9 mouse cellular contexts compared by ENCODE assay signal in the genomic region with DNA sequence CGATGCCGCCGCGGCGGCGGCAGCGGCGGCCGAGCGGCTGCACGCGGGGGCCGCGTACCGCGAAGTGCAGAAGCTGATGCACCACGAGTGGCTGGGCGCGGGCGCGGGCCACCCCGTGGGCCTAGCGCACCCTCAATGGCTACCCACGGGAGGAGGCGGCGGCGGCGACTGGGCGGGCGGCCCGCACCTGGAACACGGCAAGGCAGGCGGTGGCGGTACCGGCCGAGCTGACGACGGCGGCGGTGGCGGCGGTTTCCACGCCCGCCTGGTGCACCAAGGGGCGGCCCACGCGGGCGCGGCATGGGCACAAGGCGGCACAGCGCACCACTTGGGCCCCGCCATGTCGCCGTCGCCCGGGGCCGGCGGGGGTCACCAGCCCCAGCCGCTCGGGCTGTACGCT. TPM values are rescaled to one million over a fixed set of nuclear protein-coding genes. Genes with fewer than 3 reads are reported as not detected.
DNase-seq lines count a peak whose midpoint lies in the region; ATAC-seq and TF ChIP-seq lines count a peak whose summit lies in the region.
"Had no signal": no experiment of that assay in that cellular context is flagged by ENCODE, and none has a peak within 500 bp of the region (broad histone marks: within the 10 kb centered on the region; RNA-seq: fewer than 3 reads in every experiment).

No protein-coding gene starts in this region.

- intact Hi-C loops in heart, adult 2 months (cut with DNase I): no loop called here
- intact Hi-C loops in heart, postnatal 14 days (cut with DNase I): loop anchor here (5.0 kb wide), 1 partner anchor 430 kb away; no protein-coding TSS in a partner anchor

- no peaks in the 10 kb centered on the region; the same call in none of the 2 replicates for H3K4me1 ChIP-seq in heart, adult 2 months (ENCODE audit: control insufficient read depth, insufficient read depth, low read length)
- H3K4me1 ChIP-seq in embryonic facial prominence, embryonic 15.5 days: peaks cover 36% of the 10 kb centered on the region
- H3K4me1 ChIP-seq in limb, embryonic 12.5 days (replicated peaks): peaks cover 35% of the 10 kb centered on the region
- H3K4me1 ChIP-seq in stomach, embryonic 15.5 days: peaks cover 30% of the 10 kb centered on the region

- peaks cover 33% of the 10 kb centered on the region for H3K27me3 ChIP-seq in heart, adult 2 months (ENCODE audit: control insufficient read depth, insufficient read depth, low read length)
- peaks cover 86% of the 10 kb centered on the region for H3K27me3 ChIP-seq in embryonic facial prominence, embryonic 15.5 days
- peaks cover 93% of the 10 kb centered on the region for H3K27me3 ChIP-seq in limb, embryonic 12.5 days
- peaks cover 93% of the 10 kb centered on the region for H3K27me3 ChIP-seq in stomach, embryonic 15.5 days (replicated peaks)

- H3K4me2 ChIP-seq in embryonic facial prominence, embryonic 15.5 days (replicated peaks): peak overlapping the region; percentile 93
- H3K4me2 ChIP-seq in limb, embryonic 12.5 days: peak overlapping the region; percentile 96
- peak overlapping the region; percentile 98 for H3K4me2 ChIP-seq in stomach, embryonic 15.5 days

- H3K4me3 ChIP-seq in heart, adult 2 months: peak overlapping the region; percentile 48
- H3K4me3 ChIP-seq in embryonic facial prominence, embryonic 15.5 days (replicated peaks): peak overlapping the region; percentile 63
- H3K4me3 ChIP-seq in limb, embryonic 12.5 days (replicated peaks): peak overlapping the region; percentile 62
- peak overlapping the region; percentile 63 for H3K4me3 ChIP-seq in stomach, embryonic 15.5 days (replicated peaks)

- WGBS in heart, adult 2 months: under 1% methylated on average over 56 of the region's 61 CpGs
- 0% methylated on average over 57 of the region's 61 CpGs for WGBS in embryonic facial prominence, embryonic 15.5 days
- 1% methylated on average over 43 of the region's 61 CpGs for WGBS in limb, embryonic 12.5 days
- WGBS in stomach, embryonic 15.5 days: under 1% methylated on average over 57 of the region's 61 CpGs

- H3K27ac ChIP-seq in heart, adult 2 months: no peak overlapping the region
- no peak overlapping the region for H3K27ac ChIP-seq in embryonic facial prominence, embryonic 15.5 days (replicated peaks)
- H3K27ac ChIP-seq in limb, embryonic 12.5 days: no peak overlapping the region
- no peak overlapping the region for H3K27ac ChIP-seq in stomach, embryonic 15.5 days

- H3K9me3 ChIP-seq in embryonic facial prominence, embryonic 15.5 days (replicated peaks): no peaks in the 10 kb centered on the region
- H3K9me3 ChIP-seq in limb, embryonic 12.5 days: no peaks in the 10 kb centered on the region
- H3K9me3 ChIP-seq in stomach, embryonic 15.5 days: no peaks in the 10 kb centered on the region

- no peak for TF ChIP-seq POLR2A in heart, adult 2 months (IDR thresholded peaks at IDR 0.05; ENCODE audit: insufficient read depth, low read depth, low read length)

- no peak for TF ChIP-seq CTCF in heart, adult 2 months (IDR thresholded peaks at IDR 0.05)

- no peak for TF ChIP-seq EP300 in heart, adult 2 months (IDR thresholded peaks at IDR 0.05; ENCODE audit: insufficient read depth, low read depth, low read length)

- H3K9ac ChIP-seq in heart, adult 2 months (ENCODE audit: low read depth, low read length): peak overlapping the region; percentile 66
- peak overlapping the region; percentile 18; the same call in 1 of the 2 replicates for H3K9ac ChIP-seq in embryonic facial prominence, embryonic 15.5 days
- peak overlapping the region; percentile 47 for H3K9ac ChIP-seq in limb, embryonic 12.5 days (replicated peaks)
- no peak overlapping the region for H3K9ac ChIP-seq in stomach, embryonic 15.5 days

- no peaks in the 10 kb centered on the region for H3K36me3 ChIP-seq in heart, adult 2 months (ENCODE audit: control insufficient read depth, insufficient read depth, low read length)
- H3K36me3 ChIP-seq in embryonic facial prominence, embryonic 15.5 days: no peaks in the 10 kb centered on the region
- H3K36me3 ChIP-seq in limb, embryonic 12.5 days: no peaks in the 10 kb centered on the region
- no peaks in the 10 kb centered on the region for H3K36me3 ChIP-seq in stomach, embryonic 15.5 days

- no peak; the same call in 1 of the 2 replicates for ATAC-seq in embryonic facial prominence, embryonic 15.5 days (ENCODE audit: insufficient number of reproducible peaks, low FRiP score, low TSS enrichment, low read depth)
- ATAC-seq in limb, embryonic 12.5 days (ENCODE audit: insufficient number of reproducible peaks, insufficient read depth, low FRiP score, low TSS enrichment, low read depth): 0 out of 2 replicates have a peak, but pooled peaks have one; percentile 4
- peak; percentile 6; the same call in 1 of the 2 replicates for ATAC-seq in stomach, embryonic 15.5 days (ENCODE audit: insufficient read depth, low FRiP score, low read depth)

- peak in 1 of 2 experiments; percentile 34 for DNase-seq in heart, adult 2 months
- no peak for DNase-seq in heart, postnatal 14 days
- DNase-seq in B cell, adult 2 months: peak; percentile 19 to 30
- DNase-seq in retina, embryonic 14.5 days (ENCODE audit: low spot score): no peak
- no peak for DNase-seq in cerebellum, adult 9-11 months

- no peaks in the 10 kb centered on the region for H3K79me2 ChIP-seq in heart, adult 2 months (replicated peaks; ENCODE audit: control insufficient read depth, insufficient read depth, low read length)

RNA-seq across cellular contexts. Expression of a gene that starts 1.2 kb away (rescaled TPM):
- under 1 TPM; 0.08 to 0.16 TPM for total RNA-seq in heart, adult 2 months (2021)
- polyA plus RNA-seq in heart, adult 2 months (2012; rRNA removed): 0.04 and 0.09 TPM in 2 replicates
- under 1 TPM in 1 of 2 experiments, not detected in 1; 0.07 TPM for total RNA-seq in heart, postnatal 14 days (2021)
- 4.4 and 4.9 TPM in 2 replicates for polyA plus RNA-seq in embryonic facial prominence, embryonic 15.5 days (2015; fragmentation: Nextera tagmentation; extraction: Ambion mirVana)
- 1.0 and 1.2 TPM in 2 replicates for polyA plus RNA-seq in limb, embryonic 12.5 days (2016; fragmentation: Nextera tagmentation; extraction: Ambion mirVana)
- 0.14 TPM in 2 replicates for polyA plus RNA-seq in stomach, embryonic 15.5 days (2015; fragmentation: Nextera tagmentation; extraction: Ambion mirVana)

RNA-seq across cellular contexts. Expression of a gene that starts 35.6 kb away (rescaled TPM):
- 10 to 100 TPM; 12.1 to 13.5 TPM for total RNA-seq in heart, adult 2 months (2021)
- polyA plus RNA-seq in heart, adult 2 months (2012; rRNA removed): 4.0 and 6.2 TPM in 2 replicates
- 10 to 100 TPM; 11.6 to 12.0 TPM for total RNA-seq in heart, postnatal 14 days (2021)
- polyA plus RNA-seq in embryonic facial prominence, embryonic 15.5 days (2015; fragmentation: Nextera tagmentation; extraction: Ambion mirVana): 68.9 and 71.3 TPM in 2 replicates
- polyA plus RNA-seq in limb, embryonic 12.5 days (2016; fragmentation: Nextera tagmentation; extraction: Ambion mirVana): 82.6 and 86.4 TPM in 2 replicates
- polyA plus RNA-seq in stomach, embryonic 15.5 days (2015; fragmentation: Nextera tagmentation; extraction: Ambion mirVana): 79.4 and 82.1 TPM in 2 replicates

RNA-seq across cellular contexts. Expression of a gene that starts 42.7 kb away (rescaled TPM):
- total RNA-seq in heart, adult 2 months (2021): 10 to 100 TPM in 1 of 2 experiments, 1 to 10 TPM in 1; 7.8 to 11.5 TPM
- polyA plus RNA-seq in heart, adult 2 months (2012; rRNA removed): 10.1 and 17.9 TPM in 2 replicates
- 10 to 100 TPM; 13.0 to 13.9 TPM for total RNA-seq in heart, postnatal 14 days (2021)
- polyA plus RNA-seq in embryonic facial prominence, embryonic 15.5 days (2015; fragmentation: Nextera tagmentation; extraction: Ambion mirVana): 17.3 and 17.8 TPM in 2 replicates
- 7.3 and 10.9 TPM in 2 replicates for polyA plus RNA-seq in limb, embryonic 12.5 days (2016; fragmentation: Nextera tagmentation; extraction: Ambion mirVana)
- polyA plus RNA-seq in stomach, embryonic 15.5 days (2015; fragmentation: Nextera tagmentation; extraction: Ambion mirVana): 12.3 and 14.2 TPM in 2 replicates

RNA-seq across cellular contexts. Expression of a gene that starts 47.2 kb away (rescaled TPM):
- total RNA-seq in heart, adult 2 months (2021): not detected
- not detected in 2 replicates for polyA plus RNA-seq in heart, adult 2 months (2012; rRNA removed)
- not detected for total RNA-seq in heart, postnatal 14 days (2021)
- 0.25 and 0.66 TPM in 2 replicates for polyA plus RNA-seq in embryonic facial prominence, embryonic 15.5 days (2015; fragmentation: Nextera tagmentation; extraction: Ambion mirVana)
- not detected in 2 replicates for polyA plus RNA-seq in limb, embryonic 12.5 days (2016; fragmentation: Nextera tagmentation; extraction: Ambion mirVana)
- not detected in 2 replicates for polyA plus RNA-seq in stomach, embryonic 15.5 days (2015; fragmentation: Nextera tagmentation; extraction: Ambion mirVana)
- total RNA-seq: heart, postnatal 36 days had no signal

RNA-seq across cellular contexts. Expression of a gene that starts 56.8 kb away (rescaled TPM):
- 10 to 100 TPM; 18.0 to 19.4 TPM for total RNA-seq in heart, adult 2 months (2021)
- 7.7 and 11.5 TPM in 2 replicates for polyA plus RNA-seq in heart, adult 2 months (2012; rRNA removed)
- total RNA-seq in heart, postnatal 14 days (2021): 10 to 100 TPM; 19.2 to 21.5 TPM
- polyA plus RNA-seq in embryonic facial prominence, embryonic 15.5 days (2015; fragmentation: Nextera tagmentation; extraction: Ambion mirVana): 138 and 141 TPM in 2 replicates
- 221 and 223 TPM in 2 replicates for polyA plus RNA-seq in limb, embryonic 12.5 days (2016; fragmentation: Nextera tagmentation; extraction: Ambion mirVana)
- 133 and 140 TPM in 2 replicates for polyA plus RNA-seq in stomach, embryonic 15.5 days (2015; fragmentation: Nextera tagmentation; extraction: Ambion mirVana)

Comparison
In these comparisons a context has a peak if more than half of its experiments do, and no peak if none do; other contexts are left out.
1. DNase-seq: peak in B cell, adult 2 months (2 of 2); none in heart, postnatal 14 days (0 of 2), retina, embryonic 14.5 days (single experiment) and cerebellum, adult 9-11 months (single experiment).
2. Peak in every context shown above with its lines, with median percentiles within 50 percentile points of each other: H3K4me3 ChIP-seq and H3K4me2 ChIP-seq.